Mouse (Mus musculus): Measurements from ENCODE around the gene Dock9.

Dock9 gene

DNA sequence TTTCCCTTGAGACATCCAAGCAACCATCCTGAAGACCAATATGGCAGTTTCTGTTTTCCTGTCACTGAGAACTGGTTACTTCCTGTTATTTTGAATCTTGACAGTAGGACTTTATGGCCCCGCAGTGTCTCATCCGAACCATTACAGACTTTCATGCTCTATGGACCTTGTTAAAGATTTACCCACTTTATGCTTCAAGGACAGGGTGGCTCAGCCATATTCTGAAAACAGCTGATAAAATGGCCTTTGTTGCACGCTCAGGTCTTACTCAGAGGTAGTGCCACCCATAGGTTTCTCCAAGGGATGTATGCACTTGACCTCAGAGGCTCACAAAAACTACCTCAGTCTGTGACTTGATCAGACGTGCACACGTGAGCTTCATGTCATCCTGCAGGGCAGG lies 224.2 kb downstream of the Dock9 start:
- no peak for DNase-seq

DNA sequence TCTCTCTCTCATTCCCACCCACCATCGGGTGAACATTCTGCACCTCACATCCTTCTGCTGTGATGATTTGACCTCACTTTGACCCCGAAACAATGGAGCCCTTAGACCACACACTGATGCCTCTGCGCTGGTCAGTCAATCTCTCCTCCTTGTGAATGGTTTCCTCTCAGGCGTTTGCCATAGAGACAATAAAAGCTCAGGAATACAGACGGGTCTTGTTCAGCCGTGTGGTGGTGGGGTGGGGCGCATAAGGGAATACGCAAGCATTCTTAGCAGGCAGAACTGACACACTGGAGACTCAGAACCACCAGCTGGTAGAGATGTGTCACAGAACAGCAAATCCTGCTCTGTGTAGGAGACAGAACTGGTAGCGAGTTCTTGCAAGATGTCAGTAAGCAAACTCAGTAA lies 230.8 kb downstream of the Dock9 start:
- DNase-seq = no peak

DNA sequence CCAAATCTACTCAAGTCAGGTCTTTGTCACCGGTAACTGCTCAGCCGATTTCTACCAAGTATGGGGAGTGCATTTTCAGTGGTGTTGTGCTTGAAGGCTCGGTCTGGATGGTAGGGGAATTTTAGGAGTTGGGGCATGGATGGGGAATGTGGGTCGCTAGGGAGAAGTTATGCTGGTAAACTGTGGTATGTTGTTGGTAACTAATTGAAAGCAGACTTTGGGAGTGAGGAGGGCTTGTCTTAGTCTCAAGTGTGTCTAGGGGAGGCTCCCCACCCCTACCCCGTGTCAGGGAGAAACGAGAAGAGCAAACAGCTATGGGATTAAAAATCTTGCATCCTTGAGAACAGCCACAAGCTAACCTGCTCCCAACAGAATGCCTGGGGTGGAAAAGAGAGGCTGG lies 231.7 kb downstream of the Dock9 start:
- DNase-seq = no peak

DNA sequence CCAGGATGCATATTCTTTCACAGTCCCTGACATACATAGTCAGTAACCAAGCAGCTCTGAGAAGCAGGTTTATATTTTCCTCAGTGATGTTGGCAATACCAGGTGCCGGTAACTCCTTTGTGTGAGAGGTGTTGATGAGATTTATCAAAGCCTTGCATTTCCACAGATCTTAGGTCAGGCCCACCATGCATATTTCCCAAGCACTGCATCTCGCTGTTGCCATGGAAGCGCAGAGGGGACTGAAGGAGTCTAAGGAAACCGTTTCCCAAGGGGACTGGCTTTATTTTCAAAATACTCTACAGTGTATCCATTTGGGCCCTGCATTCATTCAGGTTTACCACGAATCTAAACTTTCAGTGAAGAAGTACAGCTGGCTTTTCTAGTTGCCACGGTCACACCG lies 233.0 kb downstream of the Dock9 start:
- no peak for DNase-seq

DNA sequence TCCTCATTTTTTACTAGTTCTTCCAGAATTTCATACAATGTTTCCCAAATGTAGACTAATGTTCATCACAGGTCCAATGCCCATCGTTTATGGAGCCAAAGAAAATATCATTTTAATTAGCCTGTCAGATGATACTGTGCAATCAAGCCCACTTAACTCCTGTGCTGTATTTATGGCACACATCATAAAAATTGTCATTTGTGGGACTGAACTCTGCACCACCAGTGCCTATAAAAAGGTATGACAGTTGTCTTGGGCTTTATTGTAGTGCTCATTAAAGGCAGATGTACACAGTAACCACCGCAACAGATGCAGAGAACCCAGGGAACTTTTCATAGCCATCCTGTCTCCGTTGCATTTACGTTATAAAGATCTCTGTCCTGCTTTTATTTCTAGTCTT lies 233.7 kb downstream of the Dock9 start:
- no peak for DNase-seq

GRCm38 (mm10) chr14:121559026-121559425 lies 238.6 kb downstream of the Dock9 start:
- no peak for DNase-seq

DNA sequence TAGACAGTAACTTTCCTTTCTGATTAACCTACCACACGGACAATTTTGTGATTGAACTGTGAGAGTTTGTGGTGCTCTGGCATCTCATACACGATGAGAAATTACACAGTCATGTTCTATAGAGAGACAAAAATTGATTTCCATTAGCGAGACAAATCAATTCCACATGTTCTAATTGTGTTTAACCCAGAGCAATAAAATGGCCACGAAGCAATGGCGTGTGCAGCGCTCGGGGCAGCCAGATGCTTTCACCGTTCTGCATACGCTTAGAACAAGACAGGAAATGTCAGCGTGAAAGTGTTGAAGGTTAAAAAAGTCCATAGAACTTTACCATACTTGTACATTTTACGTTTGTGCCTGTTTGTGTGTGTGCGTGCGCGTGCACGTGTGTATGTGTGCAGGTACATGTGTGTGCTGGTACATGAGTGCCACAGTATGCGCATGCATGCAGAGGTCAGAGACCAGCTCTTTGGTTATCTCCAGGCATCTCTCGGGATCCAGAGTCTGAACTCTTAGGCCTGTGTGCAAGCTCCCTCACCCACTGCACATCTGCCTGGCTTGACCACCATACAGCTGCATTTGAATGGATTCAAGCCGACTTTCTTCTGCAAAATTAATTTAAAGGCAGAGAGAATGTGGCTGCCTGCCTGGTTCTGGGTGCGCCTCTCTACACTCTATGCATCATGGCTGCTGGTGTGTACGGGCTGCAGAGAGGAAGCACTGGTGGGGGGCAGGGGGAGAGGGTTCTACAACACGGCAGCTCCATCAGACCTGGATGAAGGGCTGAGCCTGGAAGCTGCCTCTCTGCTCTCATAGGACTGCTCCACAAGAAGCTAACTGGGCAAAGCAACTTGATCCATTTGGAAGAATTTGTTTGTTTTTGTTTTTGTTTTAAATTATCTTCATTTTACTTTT lies 241.0 kb downstream of the Dock9 start:
- no peak for DNase-seq

GRCm38 (mm10) chr14:121553785-121554184 lies 243.9 kb downstream of the Dock9 start:
- DNase-seq = no peak

- no peak for DNase-seq
These were observed 245.1 kb downstream of the Dock9 start for GRCm38 (mm10) chr14:121552586-121552985.

GRCm38 (mm10) chr14:121549834-121550233 lies 247.8 kb downstream of the Dock9 start:
- DNase-seq = no peak

GRCm38 (mm10) chr14:121547745-121548144 lies 249.9 kb downstream of the Dock9 start:
- no peak for DNase-seq

DNA sequence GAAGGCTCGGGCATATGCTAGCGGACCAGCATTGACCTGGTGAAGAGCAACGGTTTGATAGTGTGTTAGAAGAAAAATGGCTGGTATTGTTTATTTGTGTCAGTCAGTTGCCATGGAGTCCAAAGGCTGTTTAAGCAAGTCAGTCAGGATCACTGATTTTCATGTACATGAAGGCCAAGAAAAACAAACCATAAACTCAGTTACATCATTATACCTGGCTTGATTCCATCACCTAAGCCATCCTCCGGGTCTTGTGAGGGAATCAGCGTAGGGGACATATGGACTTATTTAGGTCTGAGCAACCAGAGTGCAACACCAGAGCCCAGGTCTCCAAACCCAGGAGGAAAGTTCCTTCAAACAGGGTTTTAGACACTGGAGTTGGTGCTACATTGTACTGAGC lies 251.0 kb downstream of the Dock9 start:
- DNase-seq = no peak

- no peak for DNase-seq
These were observed 251.9 kb downstream of the Dock9 start for GRCm38 (mm10) chr14:121545551-121546331.

GRCm38 (mm10) chr14:121541262-121541661 lies 256.4 kb downstream of the Dock9 start:
- no peak for DNase-seq

DNA sequence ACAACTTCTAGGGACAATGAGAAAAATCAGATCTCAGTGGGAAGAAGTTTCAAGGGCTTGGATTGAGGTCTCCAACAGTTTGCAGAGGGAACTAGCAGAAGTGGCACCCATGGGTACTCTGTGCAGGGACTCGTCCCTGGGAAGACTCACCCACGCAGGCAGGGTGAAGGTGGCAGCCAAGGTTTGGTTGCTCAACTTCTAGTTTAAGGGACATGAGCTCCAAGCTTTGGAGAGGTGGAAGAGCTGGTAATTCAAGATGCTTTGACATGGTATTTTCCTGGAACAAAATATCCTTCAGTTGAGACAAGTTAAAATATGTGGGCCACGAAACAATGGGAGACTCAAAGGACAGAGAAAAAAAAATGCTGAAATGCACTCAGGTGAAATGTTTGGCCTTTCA lies 263.1 kb downstream of the Dock9 start:
- no peak for DNase-seq

GRCm38 (mm10) chr14:121530853-121531252 lies 266.8 kb downstream of the Dock9 start:
- no peak for DNase-seq

DNA sequence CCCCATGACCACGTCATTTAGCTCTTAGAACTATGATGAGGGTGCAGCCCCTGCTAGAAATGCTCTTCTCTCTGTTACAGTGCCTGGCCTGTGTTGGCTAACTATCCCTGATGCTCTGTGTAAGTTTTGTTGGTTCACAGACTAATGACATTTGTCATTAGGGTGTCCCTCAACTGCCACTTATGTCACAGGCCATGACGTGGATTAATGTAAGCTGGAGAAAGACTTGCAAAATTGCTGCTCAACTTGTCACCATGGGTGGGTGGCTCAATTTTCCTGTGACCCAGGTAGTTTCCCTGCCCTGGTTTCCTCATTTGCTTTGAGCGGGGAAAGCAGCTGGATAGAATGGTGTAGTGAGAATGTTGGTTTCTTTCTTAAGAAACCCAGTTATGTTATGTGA lies 269.8 kb downstream of the Dock9 start:
- no peak for DNase-seq

- DNase-seq = no peak
These were observed 270.4 kb downstream of the Dock9 start for GRCm38 (mm10) chr14:121527201-121527600.

- no peak for DNase-seq
These were observed 275.9 kb downstream of the Dock9 start for GRCm38 (mm10) chr14:121521709-121522108.

- no peak for DNase-seq
These were observed 280.8 kb downstream of the Dock9 start for GRCm38 (mm10) chr14:121516881-121517280.

- DNase-seq = no peak
These were observed 288.7 kb downstream of the Dock9 start for GRCm38 (mm10) chr14:121508929-121509328.

GRCm38 (mm10) chr14:121506336-121506735 lies 291.3 kb downstream of the Dock9 start:
- no peak for DNase-seq

DNA sequence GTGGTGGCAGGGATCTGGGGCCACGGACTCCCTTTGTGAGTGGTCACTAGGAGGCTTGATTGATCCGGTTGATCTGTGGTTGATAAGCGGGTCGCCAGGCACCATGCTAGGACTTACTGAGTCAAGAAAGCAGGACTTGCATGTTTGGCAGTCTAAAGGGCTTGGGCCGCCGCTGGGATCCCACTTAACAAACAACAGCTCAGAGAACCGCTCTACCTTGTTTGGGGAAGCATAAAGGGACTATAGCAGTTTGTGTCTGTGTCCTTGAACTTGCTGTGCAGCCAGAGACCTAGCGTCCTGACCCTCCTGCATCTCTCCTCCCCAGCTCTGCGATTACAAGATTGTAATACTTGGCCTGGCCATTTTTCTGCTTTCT lies 292.2 kb downstream of the Dock9 start:
- no peak for DNase-seq
